Mouse (Mus musculus): Measurements from ENCODE around the gene Gm12166.

Gm12166 gene

DNA sequence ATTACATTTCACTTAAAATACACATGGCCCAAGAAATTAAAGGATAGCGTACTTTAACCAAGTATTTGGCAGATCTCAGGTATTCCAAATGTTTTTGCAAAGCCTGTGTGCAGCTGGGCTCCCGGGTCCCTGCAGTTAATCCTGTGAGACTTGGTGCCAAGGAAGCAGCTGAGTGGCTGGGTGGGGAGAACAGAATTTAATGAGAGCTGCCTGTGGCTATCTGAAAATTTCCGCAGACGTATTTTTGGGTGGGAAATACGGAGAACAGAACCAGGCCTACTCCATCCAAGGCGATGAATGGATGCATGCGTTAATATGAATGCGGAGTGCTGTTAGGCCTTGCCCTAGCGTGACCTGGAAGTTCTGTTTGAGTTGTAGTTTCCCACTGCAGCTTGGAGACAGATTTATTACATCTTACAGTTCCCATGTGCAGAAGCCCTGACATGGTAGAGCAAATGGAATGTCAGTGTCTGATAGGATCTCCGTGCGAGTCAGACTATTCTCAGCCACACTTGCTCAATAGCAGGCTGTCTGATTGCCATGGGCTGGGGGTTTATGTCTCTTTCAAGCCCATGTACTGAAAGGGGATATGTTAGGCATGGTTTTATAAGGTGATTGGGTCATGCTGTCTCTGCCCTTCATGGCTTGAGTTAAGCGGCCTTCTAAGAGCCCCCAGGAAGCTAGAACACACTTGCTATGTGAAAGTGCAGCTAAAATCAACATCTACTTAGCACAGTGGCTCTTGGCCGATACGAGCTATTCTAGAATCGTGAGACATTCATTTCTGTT lies 21.1 kb upstream of the Gm12166 start:
- DNase-seq, result no peak

DNA sequence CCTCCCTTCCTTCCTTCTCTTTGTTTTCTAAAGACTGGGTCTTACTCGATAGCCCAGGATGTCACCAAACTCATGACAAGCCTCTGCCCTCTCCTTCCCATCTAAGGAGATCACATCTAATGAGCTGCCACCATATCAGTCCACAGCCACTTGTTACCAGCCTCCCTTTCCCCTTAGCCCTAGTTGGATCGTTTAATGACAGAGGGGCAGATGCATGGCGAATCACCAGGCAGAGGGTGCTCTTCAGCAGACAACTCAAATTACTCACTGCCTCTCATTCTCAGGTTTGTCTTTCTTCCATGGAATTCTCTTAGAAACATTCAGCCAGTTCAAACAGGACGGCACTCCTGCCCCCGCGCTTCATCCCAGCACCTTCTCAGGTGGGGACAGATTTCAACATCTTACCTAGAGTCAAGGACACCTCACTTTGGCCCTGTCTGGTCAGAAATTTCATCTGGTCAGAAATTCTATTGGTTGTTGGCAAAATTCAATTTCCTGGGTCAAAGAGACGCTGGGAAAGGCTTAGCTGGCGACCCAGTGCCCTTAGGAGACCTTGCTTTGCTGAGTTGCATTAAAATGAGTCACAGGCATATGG lies 20.4 kb upstream of the Gm12166 start:
- DNase-seq, result no peak

DNA sequence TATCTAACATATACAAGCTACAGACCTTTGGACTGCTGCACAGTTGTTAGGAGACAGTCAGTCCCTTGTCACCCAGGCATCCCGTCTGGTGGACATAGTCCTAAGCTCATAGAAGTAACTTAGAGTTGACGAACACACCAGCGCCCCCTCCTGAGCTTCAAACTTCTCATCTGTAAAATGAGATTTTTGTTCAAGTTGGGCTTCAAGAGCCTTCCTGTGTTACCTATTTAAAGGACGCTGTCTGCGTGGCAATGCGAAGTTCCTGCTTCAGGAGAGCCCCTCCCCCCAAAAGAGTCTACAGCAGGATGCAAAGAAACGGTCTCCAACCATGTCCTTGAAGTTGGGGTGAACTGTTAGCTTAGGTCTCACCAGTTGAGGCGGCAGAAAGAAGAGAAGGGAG lies 18.7 kb upstream of the Gm12166 start:
- DNase-seq, result no peak

DNA sequence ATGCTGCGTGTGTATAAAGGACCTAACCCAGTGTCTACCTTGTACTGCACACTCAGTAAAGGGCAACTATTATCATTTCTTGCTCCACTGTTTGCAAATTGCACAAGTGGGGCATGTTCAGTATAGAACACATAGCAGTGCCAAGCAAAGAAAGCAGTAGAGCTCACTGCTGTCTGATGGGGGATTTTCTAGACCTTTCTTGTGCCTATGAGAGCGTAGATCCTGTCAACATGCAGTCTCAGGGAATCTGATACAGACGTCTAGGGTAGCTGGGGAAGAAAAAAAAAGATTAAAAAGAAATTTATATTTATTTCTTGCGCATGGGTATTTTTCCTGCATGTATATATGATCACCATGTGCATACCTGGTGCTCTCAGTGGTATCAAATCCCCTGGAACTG lies 18.0 kb upstream of the Gm12166 start:
- no peak for DNase-seq

DNA sequence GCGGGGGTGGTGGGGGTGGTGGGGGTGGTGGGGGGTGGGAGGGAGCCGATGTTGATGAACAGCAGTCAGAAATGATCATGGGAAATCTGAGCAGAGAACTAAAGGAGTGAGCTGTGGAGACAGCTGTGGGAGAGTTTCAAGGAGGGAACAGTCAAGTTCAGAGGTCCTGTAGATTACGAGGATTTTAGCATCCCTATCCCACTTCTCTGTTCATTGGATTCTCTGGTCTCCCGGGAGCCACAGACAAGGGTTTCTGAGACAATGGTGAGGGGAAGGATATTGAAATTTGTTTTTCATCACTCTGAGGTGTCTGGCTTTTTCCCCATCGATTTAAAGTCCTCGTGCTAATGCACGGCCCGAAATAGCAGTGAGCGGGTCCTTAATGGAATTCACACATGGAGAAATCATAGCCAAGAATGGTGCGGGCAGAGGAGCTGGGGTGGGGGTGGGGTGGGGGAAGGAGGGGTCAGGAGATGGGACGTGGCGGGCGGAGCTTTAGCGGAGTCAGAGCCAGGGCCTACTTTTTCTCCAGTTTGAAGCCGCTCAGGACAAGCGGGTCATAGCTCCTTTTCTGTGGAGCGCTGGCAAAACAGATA lies 17.4 kb upstream of the Gm12166 start:
- DNase-seq, result no peak

DNA sequence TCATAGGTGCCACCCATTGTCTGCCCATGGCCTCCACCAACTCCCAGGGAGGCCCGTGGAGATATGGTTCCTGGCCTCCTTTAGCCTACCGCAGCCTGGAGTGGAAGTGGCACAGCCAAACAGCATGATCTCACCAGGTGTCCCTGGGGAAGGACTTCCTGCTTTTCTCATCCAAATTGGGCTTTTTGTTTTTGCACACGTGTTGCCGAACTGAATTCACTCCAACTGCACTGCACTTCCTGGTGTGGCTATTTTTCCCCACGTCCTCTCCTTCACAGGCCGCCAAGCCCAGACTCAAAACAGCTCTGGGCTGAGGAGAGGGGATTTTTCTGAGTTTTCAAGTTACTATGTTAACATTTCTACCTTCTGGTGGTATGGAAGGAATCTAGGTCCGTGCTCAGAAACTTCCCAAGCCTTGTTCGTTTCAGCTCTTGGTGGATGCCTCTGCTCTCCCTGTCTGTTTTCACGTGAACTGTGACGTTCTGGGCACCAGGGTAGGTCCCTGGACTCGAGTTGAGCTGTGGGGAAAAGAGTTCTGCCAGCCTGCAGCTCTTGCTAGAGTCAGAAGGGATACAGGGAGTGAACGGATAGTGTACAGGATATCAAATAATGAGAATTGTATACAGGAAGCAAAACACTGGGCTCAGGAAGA lies 16.8 kb upstream of the Gm12166 start:
- DNase-seq, result no peak

DNA sequence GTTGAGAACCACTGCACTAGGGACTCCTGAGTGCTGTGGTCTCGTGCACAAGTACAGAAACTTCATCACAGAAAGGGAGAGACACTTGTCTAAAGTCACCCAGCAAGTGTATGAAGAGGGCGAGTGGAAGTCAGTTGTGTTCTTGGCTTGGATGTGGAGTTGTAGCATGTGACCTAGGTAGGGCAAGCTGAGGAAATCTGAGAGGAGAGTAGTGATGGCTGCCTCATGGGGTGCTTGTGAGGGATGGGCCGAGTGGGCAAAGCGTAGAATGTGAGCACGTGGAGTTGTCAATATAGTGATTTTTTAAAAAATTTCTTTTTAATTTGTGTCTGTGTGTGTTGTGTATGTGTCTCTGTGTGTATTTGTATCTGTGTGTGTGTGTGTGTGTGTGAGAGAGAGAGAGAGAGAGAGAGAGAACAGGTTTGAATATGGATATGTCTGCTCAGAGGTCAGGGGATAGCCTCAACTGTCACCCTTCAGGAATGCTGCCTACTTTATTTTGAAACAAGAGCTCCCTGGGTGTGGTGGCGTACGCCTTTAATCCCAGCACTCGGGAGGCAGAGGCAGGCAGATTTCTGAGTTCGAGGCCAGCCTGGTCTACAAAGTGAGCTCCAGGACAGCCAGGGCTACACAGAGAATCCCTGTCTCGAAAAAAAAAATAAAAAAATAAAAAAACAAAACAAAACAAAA lies 15.4 kb upstream of the Gm12166 start:
- no peak for DNase-seq

DNA sequence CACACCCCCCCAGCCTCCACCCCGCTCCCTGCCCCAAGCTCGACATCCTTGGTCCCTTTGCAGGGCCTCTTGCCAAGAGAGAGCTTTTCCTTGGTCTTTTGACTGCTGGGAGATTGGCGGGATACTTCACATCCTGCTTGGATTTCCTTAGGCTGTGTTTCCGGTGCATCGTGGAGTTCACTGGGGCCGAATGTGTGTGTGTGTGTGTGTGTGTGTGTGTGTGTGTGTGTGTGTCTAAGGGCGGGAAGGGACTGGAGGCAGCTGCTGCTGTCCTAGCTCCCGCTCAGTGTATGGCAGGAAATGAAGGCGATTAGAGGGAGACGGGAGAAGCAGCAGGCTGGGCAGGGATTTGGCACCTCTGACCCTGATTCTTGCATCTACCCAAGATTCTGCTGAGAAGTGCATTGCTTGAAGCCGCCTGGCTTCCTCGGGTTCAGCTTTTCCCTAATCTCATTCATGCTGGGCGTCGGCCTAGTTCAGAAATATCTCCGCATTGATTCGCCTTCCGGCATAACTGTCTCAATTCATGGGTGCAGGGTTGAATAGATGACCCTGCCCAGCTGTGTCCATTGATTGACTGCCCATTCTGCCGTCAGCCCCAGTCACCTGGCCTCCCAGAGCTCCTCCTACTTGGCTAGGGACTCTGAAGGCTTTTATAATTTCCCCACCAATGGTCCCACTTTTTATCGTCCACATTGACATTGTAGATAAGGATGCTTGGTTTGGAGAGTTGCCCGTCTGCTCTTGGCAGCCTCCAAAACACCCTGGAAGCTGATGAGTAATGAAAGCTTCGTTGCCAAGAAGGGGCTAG lies 13.3 kb upstream of the Gm12166 start:
- DNase-seq, result peak; percentile 69

DNA sequence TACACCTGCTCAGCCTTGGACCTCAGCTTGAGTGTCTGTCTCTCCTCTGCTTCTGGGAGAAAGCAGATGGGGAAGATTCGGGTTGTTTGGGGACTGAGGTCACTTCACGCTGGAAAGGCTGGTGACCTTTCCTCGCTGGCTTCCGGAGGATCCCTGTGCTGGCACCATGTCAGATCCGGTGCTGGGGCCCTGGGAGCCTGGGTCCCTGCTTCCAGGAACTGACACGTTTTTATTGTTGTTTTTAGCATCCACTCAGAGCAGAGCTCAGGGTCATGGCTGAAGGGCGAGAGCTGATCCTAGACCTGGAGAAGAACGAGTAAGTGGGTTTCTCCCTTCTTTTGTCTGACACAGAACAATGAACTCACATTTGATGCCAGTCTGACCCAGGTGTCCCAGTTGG lies 12.6 kb upstream of the Gm12166 start:
- DNase-seq, result peak; percentile 38

DNA sequence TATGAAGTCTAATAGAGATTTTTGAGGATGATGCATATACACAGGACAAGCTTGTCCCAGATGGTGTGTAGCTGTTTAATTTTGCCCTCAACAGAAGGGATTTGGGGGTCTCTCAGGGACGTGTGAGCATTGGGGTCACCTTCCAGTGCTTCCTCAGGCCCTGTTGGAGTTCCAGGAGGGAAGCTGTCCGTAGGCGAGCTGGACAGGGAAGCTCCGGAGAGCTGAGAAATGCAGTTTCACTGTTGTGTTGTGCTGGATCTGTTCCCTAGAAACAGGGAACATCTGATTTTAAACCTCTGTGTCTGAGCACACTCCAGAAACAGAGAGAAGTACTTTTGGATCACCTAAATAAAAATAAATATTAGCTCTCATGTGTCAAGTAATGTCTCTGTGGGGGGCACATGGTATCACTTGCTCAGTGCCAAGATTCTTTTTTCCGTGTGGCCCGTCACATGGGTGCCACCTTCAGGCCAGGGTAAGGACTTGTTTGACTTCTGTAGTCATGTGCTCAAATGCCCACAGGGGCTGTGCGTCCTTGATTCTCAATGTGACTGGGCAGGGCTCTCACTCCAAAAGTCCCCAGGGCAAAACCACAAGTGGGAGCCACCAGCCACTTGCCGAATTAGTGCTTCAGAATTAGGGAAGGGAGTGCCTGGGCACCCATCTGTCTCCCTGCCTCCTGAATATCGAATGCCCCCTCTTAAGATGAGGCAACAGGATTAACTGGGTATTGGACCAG lies 11.0 kb upstream of the Gm12166 start:
- DNase-seq, result peak; percentile 36

DNA sequence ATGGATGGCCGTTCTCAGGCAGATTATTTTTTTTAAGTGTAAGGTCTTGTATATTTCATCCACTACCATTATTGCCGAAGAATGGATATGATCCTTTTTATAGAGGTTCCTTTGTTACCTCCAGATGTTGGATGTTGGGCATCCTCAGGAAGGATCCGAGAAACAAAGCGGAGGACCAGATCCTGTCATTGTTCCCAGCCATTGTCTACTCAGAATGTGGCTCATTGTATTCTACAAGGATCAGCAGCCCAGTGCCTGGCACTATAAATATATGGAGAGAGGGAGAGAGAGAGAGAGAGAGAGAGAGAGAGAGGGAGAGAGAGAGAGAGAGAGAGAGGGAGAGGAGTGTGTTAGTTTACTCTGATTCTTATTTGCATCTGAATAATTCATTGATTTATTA lies 10.4 kb upstream of the Gm12166 start:
- no peak for DNase-seq

DNA sequence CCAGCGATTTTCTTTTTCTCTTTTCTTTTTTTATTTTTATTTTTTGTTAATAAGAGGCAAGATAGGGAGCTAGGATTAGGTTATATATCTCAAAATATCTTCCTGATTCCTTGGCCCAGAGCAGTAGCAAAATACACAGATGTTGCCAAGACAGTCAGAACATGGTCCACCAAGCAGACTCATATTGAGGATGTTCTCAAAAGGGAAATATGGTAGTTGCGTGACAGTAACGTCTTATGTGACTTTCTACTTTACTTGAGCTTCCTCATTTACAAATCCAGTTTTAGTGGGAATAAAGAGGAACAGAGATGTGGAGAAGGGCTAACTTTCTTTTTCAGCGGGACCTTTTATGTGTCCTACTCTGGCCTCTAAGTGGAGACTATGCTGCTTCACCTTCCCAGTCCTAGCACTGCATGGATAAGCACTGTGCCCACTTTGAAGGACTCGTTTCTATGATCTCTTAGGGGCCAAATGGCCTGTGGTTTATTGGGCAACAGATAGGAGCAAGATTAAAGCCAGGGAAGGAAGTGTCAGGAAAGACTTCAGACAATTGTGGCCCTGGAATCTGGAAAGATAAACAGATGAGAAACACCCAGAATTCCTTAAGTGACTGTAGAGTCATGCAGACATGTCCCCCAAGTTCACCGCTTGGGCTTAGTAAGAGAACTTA lies 9.8 kb upstream of the Gm12166 start:
- no peak for DNase-seq

DNA sequence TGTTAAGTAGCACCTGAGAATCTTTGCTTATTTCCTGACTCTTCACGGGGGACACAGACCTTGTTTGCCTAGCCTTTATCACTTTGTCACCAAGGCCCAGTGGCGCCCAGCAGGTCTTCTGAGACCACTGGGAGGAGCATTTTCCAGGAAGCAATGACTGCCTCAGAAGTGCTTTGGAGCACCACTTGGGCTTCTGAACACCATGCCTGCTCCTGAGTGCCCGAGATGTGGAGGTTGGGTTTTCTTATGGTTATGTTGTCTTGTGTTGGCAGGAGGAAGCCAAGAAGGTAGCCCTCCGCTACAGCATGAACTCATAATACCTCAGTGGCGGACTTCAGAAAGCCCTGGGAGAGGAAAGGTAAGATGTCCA lies 8.5 kb upstream of the Gm12166 start:
- no peak for DNase-seq

DNA sequence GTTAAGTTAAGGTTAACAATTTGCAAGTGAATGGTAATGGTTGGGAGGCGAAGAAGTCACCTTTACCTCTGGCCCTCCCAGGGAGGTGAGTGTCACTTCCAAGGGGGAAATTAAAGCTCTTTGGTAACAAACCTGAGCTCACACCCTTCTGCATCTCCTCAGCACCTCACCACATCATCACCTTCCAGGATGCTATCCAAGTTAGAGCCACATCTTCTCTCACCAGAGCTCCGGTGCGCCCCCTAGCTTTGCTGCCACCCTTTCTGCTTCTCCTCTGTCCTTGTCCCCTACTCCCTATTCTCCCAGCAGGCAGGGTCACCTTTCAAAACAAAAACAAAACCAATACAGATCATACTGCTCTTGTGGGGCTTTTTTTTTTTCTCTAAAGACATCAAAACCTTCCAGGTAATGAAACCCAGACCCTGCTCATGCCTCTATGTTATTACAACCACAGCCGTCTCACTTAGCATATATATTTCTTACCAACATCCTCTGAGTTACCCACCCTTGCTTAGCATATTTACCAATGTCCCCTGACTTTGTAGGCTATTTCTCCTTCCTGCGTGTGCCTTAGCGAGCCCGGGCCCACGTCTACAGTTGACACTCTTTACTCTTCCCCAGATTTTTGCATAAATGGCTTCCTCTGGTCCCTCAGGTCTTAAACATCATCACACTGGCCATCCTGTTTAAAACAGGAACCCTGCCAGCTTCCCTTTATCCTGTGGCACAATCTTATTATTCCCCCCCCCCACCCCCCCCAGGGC lies 7.9 kb upstream of the Gm12166 start:
- DNase-seq, result no peak

DNA sequence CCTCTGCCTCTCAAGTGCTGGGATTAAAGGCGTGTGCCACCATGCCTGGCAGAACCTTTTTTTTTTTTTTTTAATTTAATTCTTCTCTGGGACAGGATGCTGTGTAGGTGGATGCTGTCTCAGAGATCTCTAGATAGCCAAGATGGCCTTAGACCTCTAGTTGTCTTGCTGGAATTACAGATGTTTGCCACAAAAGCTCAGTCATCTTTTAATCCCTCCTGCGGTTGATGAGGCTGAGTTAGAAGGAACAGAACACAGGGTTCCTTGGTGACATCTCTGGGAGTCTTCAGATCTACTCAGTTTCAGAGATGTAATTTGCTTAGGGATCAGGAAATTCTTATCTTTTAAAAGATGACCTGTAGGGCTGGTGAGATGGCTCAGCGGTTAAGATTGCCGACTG lies 6.8 kb upstream of the Gm12166 start:
- no peak for DNase-seq

DNA sequence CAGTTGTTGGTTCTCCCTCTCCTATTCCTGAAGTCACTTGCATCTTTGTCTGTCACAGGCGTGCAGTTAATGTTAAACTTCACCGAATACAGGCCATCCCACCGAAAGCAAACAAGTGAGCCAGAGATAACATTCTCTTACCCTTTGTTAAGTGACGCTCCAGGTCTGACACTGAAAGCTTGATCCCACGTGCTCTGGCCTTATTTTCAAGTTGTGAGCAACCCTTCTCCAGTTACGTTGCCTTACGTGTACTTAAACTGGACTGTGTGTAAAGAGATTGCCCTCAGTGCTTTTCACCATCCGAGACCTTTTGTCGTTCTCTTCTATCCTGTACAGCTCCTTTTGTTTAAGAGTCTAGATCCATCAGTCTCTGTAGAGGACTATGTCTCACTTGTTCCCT lies 5.9 kb upstream of the Gm12166 start:
- no peak for DNase-seq

DNA sequence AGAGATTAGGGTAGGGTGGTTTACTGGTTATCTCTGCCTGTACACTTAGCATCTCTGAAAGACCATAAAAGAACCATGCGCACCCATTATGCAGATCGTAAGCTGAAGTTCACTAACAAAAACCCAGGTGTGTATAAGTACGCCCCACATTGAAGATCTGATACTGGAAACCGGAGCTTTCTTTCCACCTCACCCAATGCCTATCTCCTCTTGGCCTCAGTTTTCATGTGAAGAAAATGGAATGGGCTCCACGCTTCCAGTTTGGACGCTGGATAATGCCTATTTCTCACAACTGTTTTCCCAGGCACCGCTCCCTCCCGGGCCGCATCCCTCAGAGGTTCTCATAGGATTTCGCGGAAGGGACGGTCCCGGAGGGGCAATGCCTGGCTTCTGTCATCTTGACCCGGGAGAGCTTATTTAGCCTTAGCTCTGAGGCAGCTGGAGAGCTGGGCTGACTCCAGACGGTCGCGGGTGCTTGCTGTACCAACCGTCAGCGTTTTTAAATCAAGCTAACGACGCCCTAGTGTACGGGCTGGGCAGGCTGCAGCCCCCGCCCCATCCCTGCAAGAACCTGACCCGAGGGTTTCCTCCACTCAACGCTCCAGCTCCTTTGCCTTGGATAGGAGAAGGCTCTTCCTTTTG lies 4.8 kb upstream of the Gm12166 start:
- DNase-seq, result peak; percentile 43

DNA sequence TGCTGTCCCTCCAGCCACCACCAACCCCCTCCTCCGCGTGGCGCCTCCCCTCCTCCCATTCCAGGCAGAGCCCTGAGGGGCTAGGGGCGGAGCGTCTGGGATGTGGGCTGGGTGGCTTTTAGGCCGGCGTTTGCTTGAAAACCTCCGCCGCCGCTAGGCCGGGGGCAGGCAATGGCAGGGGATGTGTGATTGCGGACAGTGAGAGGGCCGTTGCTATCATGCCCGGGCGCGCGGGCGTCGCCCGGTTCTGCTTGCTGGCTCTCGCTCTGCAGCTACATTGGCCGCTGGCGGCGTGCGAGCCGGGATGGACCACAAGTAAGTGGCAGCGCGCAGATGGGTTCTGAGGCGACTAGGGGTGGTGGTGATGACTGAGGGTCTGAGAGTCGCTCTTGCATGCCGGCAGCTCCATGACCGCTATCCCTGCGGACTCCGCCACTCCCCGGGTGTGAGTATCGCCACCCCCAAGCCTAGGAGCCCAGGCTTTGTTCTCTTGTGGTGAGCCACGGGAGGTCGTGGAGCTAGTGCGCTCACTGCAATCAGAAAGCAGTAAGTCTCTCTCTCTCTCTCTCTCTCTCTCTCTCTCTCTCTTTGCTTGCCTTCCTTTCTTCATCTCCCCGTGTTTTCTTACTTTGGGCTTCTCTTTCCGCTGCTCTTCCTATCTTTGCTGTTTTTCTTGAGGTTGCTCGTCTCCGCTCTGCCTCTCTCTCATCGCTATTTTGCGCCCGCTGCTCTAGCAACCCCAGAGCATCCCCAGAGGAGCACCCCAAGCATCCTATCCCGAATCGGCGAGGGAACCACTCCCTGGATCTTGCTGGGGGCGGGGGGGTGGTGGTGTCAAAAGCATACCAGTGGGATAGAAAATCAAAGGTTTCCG lies 4.0 kb upstream of the Gm12166 start, which contains the start of gene Adam19:
Gene Adam19, plus strand, starts transcription at position 97 of the 874 bp plus-strand sequence.
- peak; percentile 74 for DNase-seq

All from cerebellum, adult 9-11 months (tissue).